Mouse (Mus musculus) spleen, adult 18-20 months (tissue): ENCODE data around the gene A630095E13Rik.
"Not testable (repeated sequence)": the region's sequence is repeated elsewhere in the genome, so short reads cannot be mapped to it uniquely, and the experiment has no call there.

Experiments
- DNase-seq, 2 experiments: peaks; one replicate each; pipeline ENCODE4 v3.0.0; 2022; ENCODE audit warnings: mixed read lengths in 2 of 2

The A630095E13Rik gene

DNA sequence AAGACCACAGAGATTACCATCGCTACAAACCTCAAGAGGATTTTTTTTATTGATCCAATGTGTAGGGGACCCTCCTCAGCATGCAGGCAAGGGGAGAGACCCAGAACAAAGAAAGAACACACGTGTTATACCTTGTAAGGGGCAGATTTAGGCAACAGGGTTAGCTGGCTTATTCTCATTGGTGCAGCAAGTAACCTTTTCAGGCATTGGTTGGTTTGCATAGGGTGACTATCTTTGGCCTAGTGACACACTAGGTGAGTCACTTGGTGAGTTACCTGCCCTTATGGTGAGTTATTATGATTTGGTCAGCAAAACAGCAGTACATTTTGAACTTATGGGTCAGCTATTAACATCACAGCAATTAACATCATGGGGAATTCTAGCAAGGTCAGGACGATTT is at the start of gene A630095E13Rik:
Gene A630095E13Rik, minus strand, starts transcription at position 101 of the 400 bp plus-strand sequence.
- DNase-seq = not testable (repeated sequence)

- no peak for DNase-seq
Measured at GRCm38 (mm10) chr9:36692920-36693319, 49.7 kb upstream of the A630095E13Rik start, which contains the start of gene Acrv1. Gene Acrv1, plus strand, starts transcription at chr9:36693220.

DNA sequence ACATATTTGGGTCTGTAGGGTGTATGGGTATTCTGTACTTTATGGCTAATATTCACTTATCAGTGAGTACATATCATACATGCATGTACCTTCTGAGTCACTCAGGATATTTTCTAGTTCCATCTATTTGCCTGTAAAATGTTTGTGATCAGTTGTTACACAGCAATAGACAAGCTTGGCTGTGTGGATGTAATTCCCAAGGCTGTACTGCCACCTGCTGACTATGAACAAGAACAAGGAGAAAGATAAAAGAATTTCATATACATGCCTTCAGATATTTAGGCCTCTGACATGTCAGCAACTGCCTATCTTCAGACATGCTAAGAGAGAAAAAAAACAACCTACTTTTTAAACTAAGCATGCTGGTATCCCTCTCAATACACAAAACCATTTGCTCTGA is 44.2 kb upstream of the A630095E13Rik start:
- no peak for DNase-seq

- no peak for DNase-seq
Measured at GRCm38 (mm10) chr9:36681424-36681823, 38.2 kb upstream of the A630095E13Rik start.
